Mouse (Mus musculus) MEL (cell line): ENCODE measurements around the gene Lin52.

Experiments used
- BHLHE40 ChIP-seq: IDR thresholded peaks from 2 replicates; pipeline ENCODE4 v1.6.1; 2012; ENCODE audit warnings: low read depth, mild to moderate bottlenecking, inconsistent platforms, low read length, improper control_type of control experiment, borderline replicate concordance
- CHD1 ChIP-seq: IDR thresholded peaks from 2 replicates; pipeline ENCODE4 v1.6.1; 2012; ENCODE audit warnings: low read depth, mild to moderate bottlenecking, inconsistent platforms, low read length, improper control_type of control experiment
- CTCF ChIP-seq, 3 experiments: IDR thresholded peaks in 2 of 3; conservative IDR thresholded peaks in 1 of 3; 2 replicates each; pipeline ENCODE4 v1.5.1; 2011 to 2012; ENCODE audit warnings: low read length in 3 of 3, low read depth in 2 of 3, mild to moderate bottlenecking in 2 of 3, improper control_type of control experiment in 1 of 3, inconsistent platforms in 1 of 3, mixed read lengths in 1 of 3, moderate library complexity in 1 of 3; ENCODE audit not compliant: control insufficient read depth in 1 of 3, insufficient read depth in 1 of 3, poor library complexity in 1 of 3, severe bottlenecking in 1 of 3
- JUND ChIP-seq: IDR thresholded peaks from 2 replicates; pipeline ENCODE4 v1.6.1; 2011; ENCODE audit warnings: low read depth, mild to moderate bottlenecking, improper control_type of control experiment, low read length
- MAZ ChIP-seq: IDR thresholded peaks from 2 replicates; pipeline ENCODE4 v1.6.1; 2012; ENCODE audit warnings: low read depth, mild to moderate bottlenecking, inconsistent platforms, low read length, improper control_type of control experiment
- MEF2A ChIP-seq: IDR thresholded peaks from 2 replicates; pipeline ENCODE4 v1.6.1; 2014; ENCODE audit warnings: low read depth, mild to moderate bottlenecking, inconsistent platforms, low read length, improper control_type of control experiment; ENCODE audit not compliant: poor library complexity, insufficient replicate concordance, severe bottlenecking; ENCODE audit errors: extremely low read depth
- POLR2A ChIP-seq, 2 experiments: IDR thresholded peaks; 2 replicates each; pipeline ENCODE4 v1.6.1; 2011 to 2012; ENCODE audit warnings: low read length in 2 of 2, mild to moderate bottlenecking in 2 of 2, control low read depth in 1 of 2, improper control_type of control experiment in 1 of 2, low read depth in 1 of 2, moderate library complexity in 1 of 2; ENCODE audit not compliant: control insufficient read depth in 1 of 2, insufficient read depth in 1 of 2, poor library complexity in 1 of 2
- POLR2AphosphoS5 ChIP-seq: IDR thresholded peaks from 2 replicates; pipeline ENCODE4 v1.6.1; 2012; ENCODE audit warnings: low read depth, borderline replicate concordance, mild to moderate bottlenecking, inconsistent platforms, low read length, moderate library complexity, mixed read lengths
- TAL1 ChIP-seq: IDR thresholded peaks from 2 replicates; pipeline ENCODE4 v1.6.1; 2012; ENCODE audit warnings: mild to moderate bottlenecking, inconsistent platforms, low read length, moderate library complexity, mixed read lengths
- TCF12 ChIP-seq: IDR thresholded peaks from 2 replicates; pipeline ENCODE4 v1.6.1; 2014; ENCODE audit warnings: low read depth, mild to moderate bottlenecking, inconsistent platforms, low read length, improper control_type of control experiment, moderate library complexity
- USF2 ChIP-seq, 2 experiments: IDR thresholded peaks; 2 replicates each; pipeline ENCODE4 v1.6.1; 2011 to 2012; ENCODE audit warnings: improper control_type of control experiment in 2 of 2, low read length in 2 of 2, borderline replicate concordance in 1 of 2, inconsistent platforms in 1 of 2, low read depth in 1 of 2, mild to moderate bottlenecking in 1 of 2; ENCODE audit not compliant: insufficient read depth in 1 of 2
- ZC3H11A ChIP-seq: IDR thresholded peaks from 2 replicates; pipeline ENCODE4 v1.6.1; 2012; ENCODE audit warnings: low read depth, mild to moderate bottlenecking, inconsistent platforms, low read length, improper control_type of control experiment
- ZKSCAN1 ChIP-seq: IDR thresholded peaks from 2 replicates; pipeline ENCODE4 v1.6.1; 2012; ENCODE audit warnings: low read depth, mild to moderate bottlenecking, inconsistent platforms, low read length, improper control_type of control experiment, moderate library complexity
- ZMIZ1 ChIP-seq: IDR thresholded peaks from 2 replicates; pipeline ENCODE4 v1.6.1; 2012; ENCODE audit warnings: low read depth, mild to moderate bottlenecking, inconsistent platforms, low read length, improper control_type of control experiment, moderate library complexity

DNA sequence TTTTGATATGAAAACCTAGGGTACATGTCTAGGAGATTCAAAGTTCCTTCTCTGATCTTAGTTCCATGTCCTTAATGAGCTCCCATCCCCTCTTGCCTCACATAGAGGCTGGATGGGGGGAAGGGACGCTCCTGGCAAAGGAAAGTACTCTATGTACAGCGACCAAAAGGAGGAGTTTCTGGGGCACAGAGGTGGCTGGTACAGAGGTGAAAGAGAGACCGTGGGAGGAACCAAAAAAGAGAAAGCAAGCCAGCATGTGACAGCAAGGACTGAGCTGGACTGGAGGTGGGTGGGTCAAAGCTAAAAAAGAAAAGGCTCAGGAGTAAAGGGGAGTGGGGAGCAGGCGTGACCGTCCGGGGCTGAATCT lies 888 bp upstream of the Lin52 start:
- no peak for TF ChIP-seq TAL1
- TF ChIP-seq JUND, result no peak
- TF ChIP-seq ZKSCAN1, result no peak
- TF ChIP-seq ZC3H11A, result no peak
- no peak for TF ChIP-seq POLR2A (IDR thresholded peaks at IDR 0.05; ENCODE audit: control insufficient read depth in 1 of 2, insufficient read depth in 1 of 2, low read depth in 1 of 2, low read length in 2 of 2, poor library complexity in 1 of 2)
- TF ChIP-seq CTCF (IDR thresholded peaks at IDR 0.05 in 2 of 3, conservative IDR thresholded peaks at IDR 0.05 in 1 of 3; ENCODE audit: control insufficient read depth in 1 of 3, insufficient read depth in 1 of 3, low read depth in 2 of 3, low read length in 3 of 3, poor library complexity in 1 of 3, severe bottlenecking in 1 of 3), result no peak
- no peak for TF ChIP-seq BHLHE40
- no peak for TF ChIP-seq POLR2AphosphoS5
- TF ChIP-seq ZMIZ1, result no peak
- TF ChIP-seq USF2 (IDR thresholded peaks at IDR 0.05; ENCODE audit: borderline replicate concordance in 1 of 2, insufficient read depth in 1 of 2, low read depth in 1 of 2, low read length in 2 of 2), result no peak
- no peak for TF ChIP-seq MEF2A
- TF ChIP-seq MAZ, result no peak
- TF ChIP-seq TCF12, result no peak
- TF ChIP-seq CHD1, result no peak
